Mouse (Mus musculus) left cerebral cortex, postnatal 4 days (tissue): Measurements from ENCODE around the gene Gbx1. TPM values are rescaled to one million over a fixed set of nuclear protein-coding genes. Genes with fewer than 3 reads are reported as not detected.
A peak's percentile ranks its signal among the peaks of the same experiment; 100 is the strongest.

Experiments
- DNase-seq: peaks from one replicate; pipeline ENCODE4 v3.0.0-alpha.2; 2022
- intact Hi-C: fragments of 180-260 bp; cut with DNase I; formaldehyde crosslinking; loops from one replicate; pipeline ENCODE4 v1.15.1; 2025
- total RNA-seq, 2 experiments: library from RNA; stranded (reverse); gene quantifications; 2 replicates each; pipeline ENCODE4 v1.2.3; 2021

The Gbx1 gene
- total RNA-seq, 2 experiments from 2014 or later: 1.2 TPM; not detected in 1

GRCm38 (mm10) chr5:24525360-24526189 is 1.4 kb downstream of the Gbx1 start:
- intact Hi-C loops: no loop called here

GRCm38 (mm10) chr5:24524522-24524921 is 2.5 kb downstream of the Gbx1 start:
- intact Hi-C loops: no loop called here

More at GRCm38 (mm10) chr5:24525360-24526189, 1.4 kb downstream of the Gbx1 start:
- DNase-seq: no peak

GRCm38 (mm10) chr5:24523806-24524205 is 3.2 kb downstream of the Gbx1 start:
- intact Hi-C loops: no loop called here
- DNase-seq: no peak

More at GRCm38 (mm10) chr5:24524522-24524921, 2.5 kb downstream of the Gbx1 start:
- no peak for DNase-seq

GRCm38 (mm10) chr5:24521366-24521765 is 5.6 kb downstream of the Gbx1 start:
- no peak for DNase-seq
- intact Hi-C loops: no loop called here

GRCm38 (mm10) chr5:24512271-24512670 is 14.7 kb downstream of the Gbx1 start:
- intact Hi-C loops: no loop called here

GRCm38 (mm10) chr5:24510635-24511034 is 16.4 kb downstream of the Gbx1 start:
- intact Hi-C loops: no loop called here

More at GRCm38 (mm10) chr5:24512271-24512670, 14.7 kb downstream of the Gbx1 start:
- DNase-seq: no peak

GRCm38 (mm10) chr5:24508406-24508805 is 18.6 kb downstream of the Gbx1 start:
- DNase-seq: no peak
- intact Hi-C loops: no loop called here

More at GRCm38 (mm10) chr5:24510635-24511034, 16.4 kb downstream of the Gbx1 start:
- DNase-seq: no peak

- DNase-seq: no peak
Measured at GRCm38 (mm10) chr5:24505513-24505912, 21.5 kb downstream of the Gbx1 start.

GRCm38 (mm10) chr5:24502786-24503185 is 24.2 kb downstream of the Gbx1 start:
- no peak for DNase-seq
- intact Hi-C loops: no loop called here

More at GRCm38 (mm10) chr5:24505513-24505912, 21.5 kb downstream of the Gbx1 start:
- intact Hi-C loops: no loop called here

- intact Hi-C loops: no loop called here
- DNase-seq: peak; percentile 89
Measured at GRCm38 (mm10) chr5:24500851-24501250, 26.2 kb downstream of the Gbx1 start.

- intact Hi-C loops: no loop called here
- DNase-seq: peak; percentile 51
Measured at GRCm38 (mm10) chr5:24499113-24499512, 27.9 kb downstream of the Gbx1 start.

- no peak for DNase-seq
- intact Hi-C loops: no loop called here
Measured at GRCm38 (mm10) chr5:24497526-24497925, 29.5 kb downstream of the Gbx1 start.

GRCm38 (mm10) chr5:24496756-24497155 is 30.2 kb downstream of the Gbx1 start:
- intact Hi-C loops: no loop called here
- DNase-seq: peak; percentile 45

- no peak for DNase-seq
- intact Hi-C loops: no loop called here
Measured at GRCm38 (mm10) chr5:24495019-24495418, 32.0 kb downstream of the Gbx1 start.

- no peak for DNase-seq
- intact Hi-C loops: no loop called here
Measured at GRCm38 (mm10) chr5:24492546-24493285, 34.3 kb downstream of the Gbx1 start.

GRCm38 (mm10) chr5:24490413-24490920 is 36.5 kb downstream of the Gbx1 start:
- intact Hi-C loops: no loop called here
- no peak for DNase-seq

- no peak for DNase-seq
- intact Hi-C loops: loop anchor here (10.0 kb wide), 1 partner anchor 108 kb away; no protein-coding TSS in a partner anchor
Measured at GRCm38 (mm10) chr5:24486738-24487137, 40.3 kb downstream of the Gbx1 start.

GRCm38 (mm10) chr5:24486097-24486496 is 40.9 kb downstream of the Gbx1 start:
- intact Hi-C loops: loop anchor here (10.0 kb wide), 1 partner anchor 109 kb away; no protein-coding TSS in a partner anchor
- peak; percentile 94 for DNase-seq

GRCm38 (mm10) chr5:24484963-24485362 is 42.0 kb downstream of the Gbx1 start:
- intact Hi-C loops: loop anchor here (10.0 kb wide), 1 partner anchor 110 kb away; no protein-coding TSS in a partner anchor
- DNase-seq: no peak

GRCm38 (mm10) chr5:24483326-24483725 is 43.7 kb downstream of the Gbx1 start:
- peak; percentile 71 for DNase-seq
- intact Hi-C loops: loop anchor here (10.0 kb wide), 1 partner anchor 111 kb away; no protein-coding TSS in a partner anchor
